Mouse (Mus musculus): ENCODE data around the gene Ankrd34b. TPM values are rescaled to one million over a fixed set of nuclear protein-coding genes. Genes with fewer than 3 reads are reported as not detected.
A peak's percentile ranks its signal among the peaks of the same experiment; 100 is the strongest.

The Ankrd34b gene
- total RNA-seq, 2 experiments from 2014 or later, result 16.3 to 18.1 TPM

GRCm38 (mm10) chr13:92483852-92484463, 58.3 kb downstream of the Ankrd34b start, which contains the start of gene Fam151b:
Gene Fam151b (minus strand): TSS chr13:92484015.
- DNase-seq (ENCODE audit: low spot score in 2 of 2), result peak; percentile 91 to 93
- intact Hi-C loops (cut with DNase I), result loop anchor here (2.0 to 10.0 kb wide), 2 partner anchors 129 to 579 kb away; partner anchors contain the start of genes Dhfr and Msh3

- DNase-seq (ENCODE audit: low spot score in 2 of 2), result peak in 1 of 2 experiments; percentile 7
- intact Hi-C loops (cut with DNase I), result no loop called here
Measured at GRCm38 (mm10) chr13:92490817-92491216, 65.1 kb downstream of the Ankrd34b start.

Other genes starting within 250 kb of the Ankrd34b start
- gene Gm20379, start 119.9 kb upstream of the Ankrd34b start, total RNA-seq (2021), result not detected
- 1 to 10 TPM; 1.4 to 1.5 TPM for gene Dhfr, start 71.2 kb upstream of the Ankrd34b start, total RNA-seq (2021)
- gene Msh3, start 70.9 kb upstream of the Ankrd34b start, total RNA-seq (2021), result 10 to 100 TPM; 26.2 to 27.9 TPM
- gene Fam151b, start 58.1 kb downstream of the Ankrd34b start, total RNA-seq (2021), result 10 to 100 TPM; 10.6 to 11.5 TPM
- 10 to 100 TPM; 14.5 to 20.0 TPM for gene Zfyve16, start 105.0 kb downstream of the Ankrd34b start, total RNA-seq (2021)
- gene Spz1, start 150.3 kb downstream of the Ankrd34b start, total RNA-seq (2021), result not detected
- gene Serinc5, start 185.2 kb downstream of the Ankrd34b start, total RNA-seq (2021), result 10 to 100 TPM; 60.2 to 73.2 TPM